9 mouse cellular contexts compared by ENCODE assay signal in genomic region chr16:37808866-37809622, GRCm38 (mm10). TPM values are rescaled to one million over a fixed set of nuclear protein-coding genes. Genes with fewer than 3 reads are reported as not detected.
DNase-seq lines count a peak whose midpoint lies in the region; ATAC-seq and TF ChIP-seq lines count a peak whose summit lies in the region.
"Had no signal": no experiment of that assay in that cellular context is flagged by ENCODE, and none has a peak within 500 bp of the region (broad histone marks: within the 10 kb centered on the region; RNA-seq: fewer than 3 reads in every experiment).

No protein-coding gene starts in this region.

- no peak overlapping the region for H3K4me3 ChIP-seq in forebrain, postnatal 0 days (ENCODE audit: low read depth, low read length)
- no peak overlapping the region for H3K4me3 ChIP-seq in kidney, embryonic 15.5 days (replicated peaks)
- H3K4me3 ChIP-seq in midbrain, embryonic 15.5 days, result no peak overlapping the region
- H3K4me3 ChIP-seq in cerebellum, adult 2 months (replicated peaks; ENCODE audit: insufficient read depth, low read depth, low read length), result no peak overlapping the region
- H3K4me3 ChIP-seq: megakaryocyte, embryonic 14.5 days had no signal

- no peaks in the 10 kb centered on the region for H3K27me3 ChIP-seq in forebrain, postnatal 0 days (ENCODE audit: insufficient read depth, low read length)
- H3K27me3 ChIP-seq in kidney, embryonic 15.5 days, result no peaks in the 10 kb centered on the region
- no peaks in the 10 kb centered on the region for H3K27me3 ChIP-seq in midbrain, embryonic 15.5 days (replicated peaks)
- H3K27me3 ChIP-seq in cerebellum, adult 2 months (ENCODE audit: control insufficient read depth, insufficient read depth, low read length), result no peaks in the 10 kb centered on the region
- H3K27me3 ChIP-seq: megakaryocyte, embryonic 14.5 days had no signal

- WGBS in forebrain, postnatal 0 days, result 19% methylated on average over 10 of the region's 10 CpGs
- 37% methylated on average over 10 of the region's 10 CpGs for WGBS in kidney, embryonic 15.5 days
- WGBS in midbrain, embryonic 15.5 days, result 25% methylated on average over 10 of the region's 10 CpGs
- 65% methylated on average over 10 of the region's 10 CpGs for WGBS in cerebellum, adult 2 months

- no peaks in the 10 kb centered on the region for H3K9me3 ChIP-seq in forebrain, postnatal 0 days (ENCODE audit: low read length)
- no peaks in the 10 kb centered on the region for H3K9me3 ChIP-seq in kidney, embryonic 15.5 days (replicated peaks)
- H3K9me3 ChIP-seq in midbrain, embryonic 15.5 days, result no peaks in the 10 kb centered on the region

- H3K4me1 ChIP-seq in forebrain, postnatal 0 days (ENCODE audit: insufficient read depth), result peaks cover 6% of the 10 kb centered on the region
- H3K4me1 ChIP-seq in kidney, embryonic 15.5 days, result peaks cover 47% of the 10 kb centered on the region
- H3K4me1 ChIP-seq in midbrain, embryonic 15.5 days, result peaks cover 21% of the 10 kb centered on the region
- peaks cover 10% of the 10 kb centered on the region for H3K4me1 ChIP-seq in cerebellum, adult 2 months (ENCODE audit: control insufficient read depth, insufficient read depth, low read length)

- no peak overlapping the region for H3K27ac ChIP-seq in forebrain, postnatal 0 days (ENCODE audit: low read depth, low read length)
- H3K27ac ChIP-seq in kidney, embryonic 15.5 days, result peak overlapping the region; percentile 80
- peak overlapping the region; percentile 23; the same call in 1 of the 2 replicates for H3K27ac ChIP-seq in midbrain, embryonic 15.5 days
- H3K27ac ChIP-seq in cerebellum, adult 2 months (ENCODE audit: insufficient read depth, low read length), result no peak overlapping the region

- no peak overlapping the region for H3K4me2 ChIP-seq in forebrain, postnatal 0 days (ENCODE audit: low read depth)
- H3K4me2 ChIP-seq in kidney, embryonic 15.5 days, result peak overlapping the region; percentile 12; the same call in 1 of the 2 replicates
- no peak overlapping the region for H3K4me2 ChIP-seq in midbrain, embryonic 15.5 days

- peak; percentile 48 for DNase-seq in embryo, embryonic 10 days (ENCODE audit: low spot score)
- no peak for DNase-seq in embryo, embryonic 9.5 days (ENCODE audit: extremely low spot score)
- DNase-seq in forebrain, postnatal 0 days, result peak; percentile 32
- DNase-seq in cerebellum, adult 2 months, result no peak
- no peak for DNase-seq in layer of hippocampus, adult 9-11 months
- DNase-seq in right cerebral cortex, adult 2 months (ENCODE audit: low spot score in 2 of 2), result no peak

- no peaks in the 10 kb centered on the region for H3K36me3 ChIP-seq in forebrain, postnatal 0 days (ENCODE audit: insufficient read depth)
- peaks cover 43% of the 10 kb centered on the region for H3K36me3 ChIP-seq in kidney, embryonic 15.5 days
- no peaks in the 10 kb centered on the region for H3K36me3 ChIP-seq in midbrain, embryonic 15.5 days (replicated peaks)

- no peak for TF ChIP-seq CTCF in forebrain, postnatal 0 days (IDR thresholded peaks at IDR 0.05; ENCODE audit: low read depth)
- no peak for TF ChIP-seq CTCF in cerebellum, adult 2 months (IDR thresholded peaks at IDR 0.05; ENCODE audit: borderline replicate concordance, insufficient read depth, low read depth, low read length)

- H3K9ac ChIP-seq in forebrain, postnatal 0 days, result no peak overlapping the region
- H3K9ac ChIP-seq in kidney, embryonic 15.5 days, result no peak overlapping the region
- H3K9ac ChIP-seq in midbrain, embryonic 15.5 days, result no peak overlapping the region

- no peak for TF ChIP-seq POLR2A in cerebellum, adult 2 months (IDR thresholded peaks at IDR 0.05; ENCODE audit: borderline replicate concordance, insufficient read depth, low read length)

- ATAC-seq in forebrain, postnatal 0 days, result peak; percentile 10; the same call in 1 of the 2 replicates
- 0 out of 2 replicates have a peak, but pooled peaks have one; percentile 22 for ATAC-seq in kidney, embryonic 15.5 days (replicated peaks; ENCODE audit: low FRiP score)
- no peak for ATAC-seq in midbrain, embryonic 15.5 days (replicated peaks)

RNA-seq across cellular contexts. Expression of gene Fstl1, which starts 32.4 kb away (rescaled TPM):
- total RNA-seq in forebrain, postnatal 0 days (2014; rRNA removed), result 62.6 and 78.3 TPM in 2 replicates
- polyA plus RNA-seq in forebrain, postnatal 0 days (2015; fragmentation: Nextera tagmentation; extraction: Ambion mirVana), result 67.2 and 67.5 TPM in 2 replicates
- polyA plus RNA-seq in kidney, embryonic 15.5 days (2015; fragmentation: Nextera tagmentation; extraction: Ambion mirVana), result 557 and 571 TPM in 2 replicates
- polyA plus RNA-seq in midbrain, embryonic 15.5 days (2015; fragmentation: Nextera tagmentation; extraction: Ambion mirVana), result 85.4 and 85.6 TPM in 2 replicates
- 26.9 and 35.2 TPM in 2 replicates for polyA plus RNA-seq in cerebellum, adult 2 months (2012; rRNA removed)

RNA-seq across cellular contexts. Expression of gene Gm36028, which starts 51.9 kb away (rescaled TPM):
- not detected in 2 replicates for total RNA-seq in forebrain, postnatal 0 days (2014; rRNA removed)
- 0.21 and 0.28 TPM in 2 replicates for polyA plus RNA-seq in forebrain, postnatal 0 days (2015; fragmentation: Nextera tagmentation; extraction: Ambion mirVana)
- 0.19 and 0.42 TPM in 2 replicates for polyA plus RNA-seq in kidney, embryonic 15.5 days (2015; fragmentation: Nextera tagmentation; extraction: Ambion mirVana)
- polyA plus RNA-seq in midbrain, embryonic 15.5 days (2015; fragmentation: Nextera tagmentation; extraction: Ambion mirVana), result not detected in 2 replicates
- 0.15 and 0.21 TPM in 2 replicates for polyA plus RNA-seq in cerebellum, adult 2 months (2012; rRNA removed)

RNA-seq across cellular contexts. Expression of gene Lrrc58, which starts 59.1 kb away (rescaled TPM):
- total RNA-seq in forebrain, postnatal 0 days (2014; rRNA removed), result 66.5 and 97.5 TPM in 2 replicates
- polyA plus RNA-seq in forebrain, postnatal 0 days (2015; fragmentation: Nextera tagmentation; extraction: Ambion mirVana), result 28.3 and 43.7 TPM in 2 replicates
- 65.6 TPM in 2 replicates for polyA plus RNA-seq in kidney, embryonic 15.5 days (2015; fragmentation: Nextera tagmentation; extraction: Ambion mirVana)
- polyA plus RNA-seq in midbrain, embryonic 15.5 days (2015; fragmentation: Nextera tagmentation; extraction: Ambion mirVana), result 41.6 and 41.9 TPM in 2 replicates
- 30.7 and 32.8 TPM in 2 replicates for polyA plus RNA-seq in cerebellum, adult 2 months (2012; rRNA removed)

Comparison
In these comparisons a context has a peak if more than half of its experiments do, and no peak if none do; other contexts are left out.
1. DNase-seq: peak in embryo, embryonic 10 days (single experiment) and forebrain, postnatal 0 days (single experiment); none in embryo, embryonic 9.5 days (single experiment), cerebellum, adult 2 months (0 of 2), layer of hippocampus, adult 9-11 months (single experiment) and right cerebral cortex, adult 2 months (0 of 2).
2. H3K27ac ChIP-seq: peak in kidney, embryonic 15.5 days (single experiment) and midbrain, embryonic 15.5 days (single experiment); none in forebrain, postnatal 0 days (single experiment) and cerebellum, adult 2 months (single experiment).